Mouse (Mus musculus) limb, embryonic 10.5 days (tissue): Measurements from ENCODE around the gene Serpinb1c. TPM values are rescaled to one million over a fixed set of nuclear protein-coding genes. Genes with fewer than 3 reads are reported as not detected.
A peak's percentile ranks its signal among the peaks of the same experiment; 100 is the strongest.

Source experiments
- DNase-seq: peaks from one replicate; pipeline ENCODE4 v3.0.0-alpha.2; 2017; ENCODE audit warnings: low spot score
- H3K27ac ChIP-seq: fragments of 300-500 bp; sonication (generic); 2 replicates; pipeline ENCODE4 v1.5.1; 2016; ENCODE audit warnings: mild to moderate bottlenecking
- H3K27me3 ChIP-seq: fragments of 300-500 bp; sonication (generic); 2 replicates; pipeline ENCODE4 v1.6.1; 2016; ENCODE audit warnings: low read depth, mild to moderate bottlenecking; ENCODE audit not compliant: poor library complexity, severe bottlenecking
- H3K36me3 ChIP-seq: fragments of 300-500 bp; sonication (generic); 2 replicates; pipeline ENCODE4 v1.6.1; 2016; ENCODE audit warnings: mild to moderate bottlenecking, moderate library complexity
- H3K4me1 ChIP-seq: fragments of 300-500 bp; sonication (generic); 2 replicates; pipeline ENCODE4 v1.6.1; 2016
- H3K4me3 ChIP-seq: fragments of 300-500 bp; sonication (generic); 2 replicates; pipeline ENCODE4 v1.5.1; 2016; ENCODE audit warnings: mild to moderate bottlenecking, moderate library complexity
- H3K9me3 ChIP-seq: fragments of 300-500 bp; sonication (generic); replicated peaks from 2 replicates; pipeline ENCODE4 v1.6.1; 2016; ENCODE audit warnings: mild to moderate bottlenecking
- WGBS: fragments of 180-500 bp; shearing (Covaris S2); methylation state at CpG from one replicate; pipeline ENCODE4 v1.1.7; 2016; 5-methylcytosine and 5-hydroxymethylcytosine counted together
- polyA plus RNA-seq: library from polyadenylated mRNA; unstranded; fragments of >200 nt; fragmentation: Nextera tagmentation; extraction: Ambion mirVana; gene quantifications from 2 replicates; pipeline ENCODE4 v1.2.1, GENCODE M21; 2016

Gene Serpinb1c
- polyA plus RNA-seq, 1 experiment from 2014 or later: not detected

DNA sequence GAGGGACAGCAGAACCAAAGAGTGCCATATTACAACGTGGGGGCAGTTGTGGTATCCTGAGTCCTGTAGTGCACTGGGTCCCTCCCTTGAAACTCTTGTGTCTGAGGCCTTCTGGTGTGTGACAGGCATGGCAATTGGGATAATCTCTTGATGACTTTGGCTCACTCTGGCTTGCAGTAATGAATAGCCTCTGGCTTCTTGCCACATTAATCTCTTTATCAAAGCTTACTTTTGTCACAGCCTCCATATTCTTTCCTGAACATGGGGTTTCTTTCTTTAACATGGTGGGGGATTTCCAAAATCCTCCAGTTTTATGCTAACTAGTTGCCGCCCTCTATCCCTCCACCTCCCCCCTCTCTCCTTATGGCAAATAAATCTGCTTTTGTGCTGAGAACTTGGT, 44.9 kb downstream of the Serpinb1c start:
- no peak overlapping the region for H3K27ac ChIP-seq
- H3K36me3 ChIP-seq: no peaks in the 10 kb centered on the region
- no peak overlapping the region for H3K4me3 ChIP-seq
- no peaks in the 10 kb centered on the region for H3K9me3 ChIP-seq
- no peak for DNase-seq
- 79% methylated on average over 2 of the region's 2 CpGs for WGBS
- no peaks in the 10 kb centered on the region for H3K27me3 ChIP-seq
- H3K4me1 ChIP-seq: peaks cover 13% of the 10 kb centered on the region

DNA sequence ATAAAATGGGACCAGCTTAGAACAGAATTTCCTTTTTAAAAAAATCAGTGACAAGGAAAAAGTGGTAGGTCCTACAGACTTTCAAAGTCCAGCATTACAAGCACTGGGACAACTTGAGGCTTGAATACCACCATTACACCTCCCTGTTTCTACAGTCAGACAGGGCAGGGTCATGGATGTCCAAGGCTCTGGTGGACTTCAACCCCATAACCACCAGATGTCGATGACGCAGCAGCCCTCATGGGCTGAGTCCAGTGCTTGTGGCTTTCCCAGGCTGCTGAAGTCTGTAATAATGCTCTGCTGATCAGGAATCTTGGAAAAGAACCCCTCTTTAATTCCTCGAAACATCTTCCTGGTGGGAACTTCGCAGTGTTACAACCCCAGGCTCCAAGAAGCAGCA, 45.5 kb downstream of the Serpinb1c start:
- no peaks in the 10 kb centered on the region for H3K27me3 ChIP-seq
- no peaks in the 10 kb centered on the region for H3K36me3 ChIP-seq
- H3K27ac ChIP-seq: no peak overlapping the region
- no peak for DNase-seq
- WGBS: 96% methylated on average over 4 of the region's 4 CpGs
- no peak overlapping the region for H3K4me3 ChIP-seq
- H3K4me1 ChIP-seq: peaks cover 13% of the 10 kb centered on the region
- H3K9me3 ChIP-seq: no peaks in the 10 kb centered on the region

DNA sequence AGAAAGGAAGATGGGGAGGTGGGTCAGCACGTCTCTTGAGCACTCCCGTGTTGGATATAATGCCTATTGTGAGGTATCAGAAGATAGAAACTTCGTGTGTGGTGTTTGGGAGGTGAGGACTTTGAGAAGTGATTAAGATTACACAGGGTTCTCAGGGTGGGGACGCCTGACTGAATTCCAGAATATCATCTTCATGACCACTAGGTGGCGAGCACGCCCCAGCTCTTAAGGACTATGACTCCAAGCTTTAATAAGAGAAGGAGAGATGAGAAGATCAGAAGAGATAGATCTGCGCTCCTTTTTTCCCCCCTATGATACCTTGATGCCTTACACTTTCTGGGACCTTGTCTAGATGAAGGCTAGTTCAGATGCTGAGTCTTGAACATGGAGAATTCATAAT, 46.0 kb downstream of the Serpinb1c start:
- Histone ChIP-seq H3K9me3 (no peaks in the 10 kb centered on the region), H3K27ac (no peak overlapping the region), H3K4me3 (no peak overlapping the region), H3K4me1 (peaks cover 13% of the 10 kb centered on the region), H3K36me3 (no peaks in the 10 kb centered on the region), H3K27me3 (no peaks in the 10 kb centered on the region)
- 12% methylated on average over 7 of the region's 7 CpGs for WGBS
- peak; percentile 40 for DNase-seq

DNA sequence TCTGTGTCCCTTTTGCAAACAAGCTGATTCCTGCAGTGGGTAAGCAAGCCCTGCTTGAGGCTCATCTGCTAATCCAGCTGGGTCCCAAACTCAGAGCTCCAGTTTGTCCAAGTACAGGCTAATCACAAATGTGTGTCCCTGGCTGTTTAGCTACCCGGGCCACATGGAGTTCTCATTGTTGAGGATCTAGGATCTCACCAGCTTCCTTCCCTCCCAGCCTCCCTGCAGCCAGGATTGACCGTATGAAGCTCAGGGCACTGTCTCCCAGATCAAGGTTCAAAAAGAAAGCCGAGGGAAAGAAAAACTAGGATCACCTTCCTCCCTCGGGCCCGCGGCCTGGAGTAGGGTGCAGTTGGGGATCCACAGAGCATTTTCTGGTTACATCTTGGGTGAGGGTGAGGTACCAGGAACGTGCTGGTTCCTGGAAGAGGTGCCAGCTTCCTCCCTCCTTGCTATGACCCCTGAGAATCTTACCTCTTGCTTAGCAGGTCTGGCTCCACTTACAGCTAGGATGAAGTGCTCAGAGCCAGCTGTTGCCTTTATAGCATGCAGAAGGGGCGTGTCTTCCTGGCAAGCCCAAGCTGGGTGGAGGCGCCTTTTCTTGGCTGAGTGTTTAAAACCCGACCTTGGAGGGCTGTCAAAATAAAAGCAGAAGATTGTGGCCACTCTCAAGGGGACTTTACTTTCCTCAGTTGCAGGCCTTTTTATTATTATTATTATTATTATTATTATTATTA, 47.2 kb downstream of the Serpinb1c start, which contains the start of gene Serpinb1a:
TSS of gene Serpinb1a (minus strand) at position 518 of the 737 bp plus-strand sequence.
- Histone ChIP-seq H3K4me1 (peaks cover 13% of the 10 kb centered on the region), H3K9me3 (no peaks in the 10 kb centered on the region), H3K27ac (no peak within 1 kb of the TSS), H3K4me3 (no peak within 1 kb of the TSS), H3K27me3 (no peaks in the 10 kb centered on the region), H3K36me3 (no peaks in the 10 kb centered on the region)
- DNase-seq: peak; percentile 39
- WGBS: 53% methylated on average over 10 of the region's 10 CpGs

DNA sequence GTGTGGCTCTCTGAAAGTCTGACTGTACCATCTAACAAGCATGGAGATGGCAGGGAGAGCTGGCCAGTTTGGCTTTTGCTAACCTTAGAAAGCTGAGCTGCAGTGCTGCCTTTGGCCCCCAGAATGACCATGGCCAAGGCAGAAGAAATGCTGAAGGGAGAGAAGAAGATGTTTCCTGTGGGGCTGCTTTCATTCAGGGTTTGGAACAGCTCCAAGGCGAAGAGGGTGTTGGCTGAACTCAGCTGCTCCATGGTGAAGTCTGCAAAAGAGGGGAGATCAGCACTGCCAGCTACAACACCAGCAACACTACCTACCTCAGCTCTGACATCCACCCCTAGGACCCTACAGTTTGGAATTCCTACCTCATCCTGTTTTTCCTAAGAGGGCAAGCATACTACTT, 47.9 kb downstream of the Serpinb1c start:
- no peak overlapping the region for H3K4me3 ChIP-seq
- 76% methylated on average over 1 of the region's 1 CpGs for WGBS
- peaks cover 13% of the 10 kb centered on the region for H3K4me1 ChIP-seq
- H3K36me3 ChIP-seq: no peaks in the 10 kb centered on the region
- no peak for DNase-seq
- no peaks in the 10 kb centered on the region for H3K9me3 ChIP-seq
- H3K27ac ChIP-seq: no peak overlapping the region
- no peaks in the 10 kb centered on the region for H3K27me3 ChIP-seq

DNA sequence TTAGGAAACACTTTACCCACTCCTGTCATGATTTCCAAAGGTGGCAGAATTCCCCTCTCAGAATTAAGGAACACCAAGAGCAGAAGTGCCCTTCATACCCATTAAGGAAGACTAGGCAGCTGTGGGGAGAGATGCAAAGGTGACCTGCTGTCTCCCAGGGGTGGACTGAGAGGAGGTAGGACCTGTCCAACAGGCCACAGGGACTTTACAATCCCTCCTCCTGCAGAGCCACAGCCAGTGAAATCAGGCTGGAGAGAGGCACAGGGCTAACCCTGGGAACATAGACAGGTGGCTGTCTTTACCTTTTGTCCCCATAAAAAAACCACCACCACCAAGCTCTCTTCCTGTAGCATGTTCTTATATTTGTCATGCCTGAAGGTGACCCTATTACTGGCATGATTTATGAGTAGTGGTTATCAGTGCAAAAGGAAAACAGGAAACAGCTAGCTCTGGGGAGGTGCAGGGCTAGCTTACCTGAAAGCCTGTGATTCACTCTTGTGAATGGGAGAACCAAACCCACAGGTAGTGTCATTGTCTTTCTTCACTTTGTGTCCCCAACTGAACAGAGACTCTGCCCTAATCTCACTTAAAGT, 48.4 kb downstream of the Serpinb1c start:
- no peak for DNase-seq
- Histone ChIP-seq H3K36me3 (no peaks in the 10 kb centered on the region), H3K4me3 (no peak overlapping the region), H3K27ac (no peak overlapping the region; the same call in 1 of the 2 replicates), H3K27me3 (no peaks in the 10 kb centered on the region), H3K9me3 (no peaks in the 10 kb centered on the region), H3K4me1 (peaks cover 13% of the 10 kb centered on the region)

DNA sequence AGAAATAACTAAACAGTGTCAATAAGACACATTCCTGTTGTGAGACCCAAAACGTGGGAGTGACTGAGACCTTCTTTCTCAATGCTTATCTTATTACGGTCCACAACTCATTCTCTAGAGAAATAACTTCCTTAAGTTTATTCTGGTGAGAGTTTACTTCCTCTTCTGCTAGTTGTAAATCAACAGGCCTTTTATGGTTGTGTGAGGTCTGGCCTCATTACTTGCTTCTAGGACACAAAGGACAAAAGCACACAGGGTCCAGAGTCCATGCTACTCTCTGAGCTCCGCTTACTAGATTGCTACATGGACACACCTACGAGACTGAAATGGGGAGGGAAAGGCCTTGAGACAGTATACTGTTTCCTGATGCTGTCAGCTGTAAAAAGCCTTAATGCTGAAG, 48.9 kb downstream of the Serpinb1c start:
- Histone ChIP-seq H3K4me1 (peaks cover 13% of the 10 kb centered on the region), H3K9me3 (no peaks in the 10 kb centered on the region), H3K36me3 (no peaks in the 10 kb centered on the region), H3K4me3 (no peak overlapping the region), H3K27me3 (no peaks in the 10 kb centered on the region), H3K27ac (no peak overlapping the region)
- WGBS: 64% methylated on average over 4 of the region's 4 CpGs
- DNase-seq: no peak

DNA sequence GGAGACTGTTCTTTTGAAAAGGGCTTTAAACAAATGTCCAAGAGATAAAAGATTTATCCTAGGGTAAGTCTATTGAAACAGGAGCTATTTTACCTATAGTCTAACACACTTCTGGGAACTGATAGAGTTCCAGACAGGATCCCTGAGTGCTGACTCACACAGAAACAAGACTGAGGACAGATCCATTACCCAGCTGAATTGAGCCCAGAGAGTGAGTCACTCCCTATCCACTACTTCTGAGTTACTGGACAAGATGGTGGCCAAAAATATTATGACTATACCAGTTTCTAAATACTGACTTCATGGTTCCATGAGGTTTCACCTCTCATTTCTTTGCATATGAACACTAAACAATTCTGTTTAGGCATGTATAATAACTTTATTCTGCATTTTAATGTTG, 51.8 kb downstream of the Serpinb1c start:
- DNase-seq: no peak
- Histone ChIP-seq H3K27ac (no peak overlapping the region), H3K27me3 (no peaks in the 10 kb centered on the region), H3K4me3 (no peak overlapping the region), H3K9me3 (no peaks in the 10 kb centered on the region), H3K4me1 (peaks cover 13% of the 10 kb centered on the region), H3K36me3 (no peaks in the 10 kb centered on the region)

DNA sequence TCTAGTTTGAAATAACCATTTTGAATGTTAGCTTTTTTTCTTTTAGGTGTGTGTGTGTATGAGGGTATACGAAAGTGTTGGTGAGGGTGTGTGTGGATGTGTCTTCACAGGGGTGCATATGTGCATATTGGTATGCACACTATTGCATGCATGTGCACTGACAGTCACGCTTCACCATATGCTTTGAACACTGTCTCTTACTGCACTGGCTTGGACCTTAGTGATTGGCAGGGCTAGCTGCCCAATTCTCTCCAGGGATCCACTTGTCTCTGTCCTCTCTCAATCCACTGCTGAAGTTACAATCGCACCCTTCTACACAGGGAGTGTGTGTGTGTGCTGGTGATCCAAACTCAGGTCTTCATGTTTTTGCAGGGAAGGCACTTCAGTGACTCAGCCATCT, 56.7 kb downstream of the Serpinb1c start:
- Histone ChIP-seq H3K4me3 (no peak overlapping the region), H3K4me1 (no peaks in the 10 kb centered on the region), H3K27me3 (no peaks in the 10 kb centered on the region), H3K9me3 (no peaks in the 10 kb centered on the region), H3K36me3 (no peaks in the 10 kb centered on the region), H3K27ac (no peak overlapping the region)
- 93% methylated on average over 3 of the region's 3 CpGs for WGBS
- DNase-seq: no peak

DNA sequence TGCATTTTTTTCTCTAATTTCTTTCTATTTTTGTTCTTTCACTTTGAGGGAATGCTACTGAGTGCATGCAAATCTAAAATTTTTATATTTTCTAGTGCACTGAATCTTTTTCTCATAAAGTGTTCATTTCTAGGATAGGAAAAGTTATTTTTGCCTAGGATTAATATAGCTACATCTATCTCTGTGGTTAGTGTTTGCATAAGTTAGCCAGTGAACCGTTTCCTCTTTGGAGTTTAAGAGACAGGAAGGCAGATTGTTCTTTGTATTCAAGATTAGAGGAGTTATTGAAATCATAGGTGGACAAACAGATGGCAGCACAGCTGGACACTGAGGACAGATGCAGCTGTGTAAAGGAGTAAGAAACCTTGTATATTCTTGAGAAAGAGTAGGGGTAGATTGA, 58.7 kb downstream of the Serpinb1c start:
- no peak overlapping the region for H3K27ac ChIP-seq
- no peaks in the 10 kb centered on the region for H3K27me3 ChIP-seq
- H3K4me3 ChIP-seq: no peak overlapping the region
- H3K4me1 ChIP-seq: no peaks in the 10 kb centered on the region
- H3K36me3 ChIP-seq: no peaks in the 10 kb centered on the region
- no peak for DNase-seq
- H3K9me3 ChIP-seq: no peaks in the 10 kb centered on the region
- 70% methylated on average over 1 of the region's 1 CpGs for WGBS

DNA sequence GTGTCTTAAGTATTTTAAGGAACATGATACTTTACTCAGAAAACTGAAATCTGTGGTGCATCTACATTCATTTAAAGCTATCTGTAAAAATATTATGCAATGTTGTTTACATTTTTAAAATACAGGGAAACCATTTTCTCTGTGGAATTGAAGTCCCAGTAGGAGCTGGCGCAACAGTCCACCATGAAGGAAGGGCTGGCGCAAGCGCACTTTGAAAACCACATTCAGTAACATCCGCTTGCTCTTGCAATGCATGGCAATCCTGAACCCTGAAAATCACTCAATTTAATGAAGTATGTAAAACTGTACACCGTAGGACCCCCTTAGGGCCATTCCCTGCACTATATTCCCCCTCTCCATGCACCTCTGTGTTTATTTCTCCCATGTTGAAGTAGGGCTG, 63.5 kb downstream of the Serpinb1c start:
- no peaks in the 10 kb centered on the region for H3K9me3 ChIP-seq
- DNase-seq: no peak
- 93% methylated on average over 5 of the region's 5 CpGs for WGBS
- H3K4me3 ChIP-seq: no peak overlapping the region
- H3K27ac ChIP-seq: no peak overlapping the region
- no peaks in the 10 kb centered on the region for H3K4me1 ChIP-seq
- no peaks in the 10 kb centered on the region for H3K36me3 ChIP-seq
- H3K27me3 ChIP-seq: no peaks in the 10 kb centered on the region

DNA sequence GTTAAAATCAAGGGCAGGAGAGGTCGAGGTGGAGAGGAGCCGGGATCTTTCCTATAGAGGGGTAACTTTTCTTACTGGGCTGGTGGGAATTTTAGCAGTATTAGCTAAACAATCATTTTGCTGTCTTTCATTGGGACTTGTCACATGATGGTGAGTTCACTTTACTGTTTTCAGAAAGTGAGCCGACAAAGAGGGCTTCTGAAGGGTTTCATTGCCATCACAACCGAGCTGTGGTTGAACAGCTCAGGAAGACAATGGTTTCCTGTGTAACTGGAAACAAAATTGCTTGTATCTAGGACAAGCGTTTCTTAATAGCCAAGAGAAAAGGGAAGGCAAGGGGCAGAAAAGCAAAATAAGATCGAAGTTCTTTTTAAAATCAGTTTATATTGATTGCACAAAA, 64.8 kb downstream of the Serpinb1c start:
- H3K36me3 ChIP-seq: no peaks in the 10 kb centered on the region
- no peaks in the 10 kb centered on the region for H3K4me1 ChIP-seq
- no peak for DNase-seq
- H3K27me3 ChIP-seq: no peaks in the 10 kb centered on the region
- no peak overlapping the region for H3K4me3 ChIP-seq
- H3K9me3 ChIP-seq: no peaks in the 10 kb centered on the region
- WGBS: 82% methylated on average over 6 of the region's 6 CpGs
- no peak overlapping the region for H3K27ac ChIP-seq

DNA sequence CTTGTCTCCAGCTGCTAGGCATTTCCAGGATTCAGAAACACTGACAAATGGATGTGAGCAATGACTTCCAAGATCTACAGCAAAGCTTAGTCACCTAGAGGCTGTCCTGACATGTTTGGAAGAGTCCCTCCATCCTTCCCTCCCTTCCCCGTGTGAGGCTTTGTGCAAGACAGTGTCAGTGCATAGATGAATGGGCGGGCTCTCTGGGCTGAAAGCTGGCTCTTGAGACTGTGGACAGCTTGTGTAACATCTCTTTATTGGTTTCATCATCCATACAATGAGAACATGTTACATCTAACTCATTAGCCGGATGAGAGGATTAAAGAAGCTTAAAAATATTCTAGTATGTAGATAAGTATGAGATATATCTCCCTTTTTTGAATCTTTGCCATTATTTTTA, 65.2 kb downstream of the Serpinb1c start:
- Histone ChIP-seq H3K27ac (no peak overlapping the region), H3K4me3 (no peak overlapping the region), H3K4me1 (no peaks in the 10 kb centered on the region), H3K36me3 (no peaks in the 10 kb centered on the region), H3K9me3 (no peaks in the 10 kb centered on the region), H3K27me3 (no peaks in the 10 kb centered on the region)
- no peak for DNase-seq
- 81% methylated on average over 3 of the region's 3 CpGs for WGBS
